9 mouse cellular contexts compared by ENCODE assay signal in the genomic region with DNA sequence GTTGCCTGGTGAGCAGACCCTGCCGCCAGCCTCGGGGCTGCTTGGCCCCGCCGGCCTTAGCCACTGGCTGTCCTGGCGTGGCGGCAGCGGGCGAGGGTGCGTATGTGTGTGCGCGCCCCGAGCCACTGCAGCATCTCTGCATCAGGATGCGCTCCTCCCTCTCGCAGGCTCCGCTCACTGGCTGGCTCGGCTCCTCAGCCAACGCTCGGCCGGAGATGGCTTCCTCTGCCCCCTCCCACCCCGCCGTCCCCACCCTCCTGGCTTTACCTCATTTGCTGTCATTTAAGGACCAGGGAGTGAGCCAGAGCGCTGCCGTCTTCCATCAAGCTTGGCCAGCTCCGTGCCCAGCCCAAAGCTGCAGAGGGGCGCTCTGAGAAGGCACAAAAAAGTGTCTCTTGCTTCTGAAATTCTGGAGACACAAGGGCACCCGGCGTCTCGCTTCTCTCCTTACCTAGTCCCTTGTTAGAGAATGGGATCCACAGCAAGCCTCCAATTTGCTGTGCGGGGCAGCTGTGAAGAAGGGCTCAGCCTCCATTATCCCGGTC. TPM values are rescaled to one million over a fixed set of nuclear protein-coding genes. Genes with fewer than 3 reads are reported as not detected.
DNase-seq lines count a peak whose midpoint lies in the region; ATAC-seq lines count a peak whose summit lies in the region.
"Had no signal": no experiment of that assay in that cellular context is flagged by ENCODE, and none has a peak within 500 bp of the region (broad histone marks: within the 10 kb centered on the region; RNA-seq: fewer than 3 reads in every experiment).

A gene (minus strand): TSS at position 495 of the 545 bp plus-strand sequence.

- H3K4me2 ChIP-seq in liver, embryonic 11.5 days: peak within 1 kb of the TSS; percentile 38
- H3K4me2 ChIP-seq in embryonic facial prominence, embryonic 15.5 days (replicated peaks): peak within 1 kb of the TSS; percentile 48
- H3K4me2 ChIP-seq in neural tube, embryonic 11.5 days (ENCODE audit: low read depth): peak within 1 kb of the TSS; percentile 50

- H3K36me3 ChIP-seq in liver, embryonic 11.5 days (ENCODE audit: control insufficient read depth, insufficient read depth, low read length): no peaks in the 10 kb centered on the region
- no peaks in the 10 kb centered on the region for H3K36me3 ChIP-seq in embryonic facial prominence, embryonic 15.5 days
- H3K36me3 ChIP-seq in neural tube, embryonic 11.5 days (ENCODE audit: control insufficient read depth, insufficient read depth, low read length): no peaks in the 10 kb centered on the region

- H3K9me3 ChIP-seq in liver, embryonic 11.5 days (ENCODE audit: control insufficient read depth, low read length): no peaks in the 10 kb centered on the region
- H3K9me3 ChIP-seq in embryonic facial prominence, embryonic 15.5 days (replicated peaks): no peaks in the 10 kb centered on the region
- H3K9me3 ChIP-seq in neural tube, embryonic 11.5 days (ENCODE audit: control insufficient read depth, low read length): no peaks in the 10 kb centered on the region

- H3K9ac ChIP-seq in liver, embryonic 11.5 days (ENCODE audit: low read depth, low read length): no peak within 1 kb of the TSS
- H3K9ac ChIP-seq in embryonic facial prominence, embryonic 15.5 days: no peak within 1 kb of the TSS
- H3K9ac ChIP-seq in neural tube, embryonic 11.5 days (ENCODE audit: low read length): peak within 1 kb of the TSS; percentile 53

- peaks cover 63% of the 10 kb centered on the region for H3K27me3 ChIP-seq in liver, embryonic 11.5 days (replicated peaks; ENCODE audit: control insufficient read depth, insufficient read depth, low read length)
- H3K27me3 ChIP-seq in embryonic facial prominence, embryonic 15.5 days: peaks cover 51% of the 10 kb centered on the region
- H3K27me3 ChIP-seq in neural tube, embryonic 11.5 days (ENCODE audit: control insufficient read depth, insufficient read depth, low read length): peaks cover 21% of the 10 kb centered on the region

- peaks cover 3% of the 10 kb centered on the region; the same call in 1 of the 2 replicates for H3K4me1 ChIP-seq in liver, embryonic 11.5 days (replicated peaks; ENCODE audit: control insufficient read depth, insufficient read depth, low read length)
- H3K4me1 ChIP-seq in embryonic facial prominence, embryonic 15.5 days: peaks cover 10% of the 10 kb centered on the region
- no peaks in the 10 kb centered on the region for H3K4me1 ChIP-seq in neural tube, embryonic 11.5 days (ENCODE audit: control insufficient read depth, insufficient read depth, low read length)

- H3K4me3 ChIP-seq in liver, embryonic 11.5 days (ENCODE audit: low read depth, low read length): no peak within 1 kb of the TSS
- H3K4me3 ChIP-seq in embryonic facial prominence, embryonic 15.5 days (replicated peaks): peak within 1 kb of the TSS; percentile 26
- peak within 1 kb of the TSS; percentile 39 for H3K4me3 ChIP-seq in neural tube, embryonic 11.5 days (ENCODE audit: low read depth, low read length)

- intact Hi-C loops in gastrocnemius, postnatal 14 days (cut with DNase I; ENCODE audit: low total_unique reads): no loop called here

- no peak for DNase-seq in liver, embryonic 11.5 days (ENCODE audit: low spot score)
- DNase-seq in liver: no peak
- DNase-seq in layer of hippocampus, postnatal 14 days (ENCODE audit: low spot score in 2 of 2): peak in 1 of 2 experiments; percentile 55
- peak; percentile 76 for DNase-seq in neural tube, embryonic 11.5 days (ENCODE audit: low spot score)
- DNase-seq in gastrocnemius, adult 18-20 months (ENCODE audit: low spot score): no peak
- DNase-seq in gastrocnemius, postnatal 14 days: no peak

- WGBS in liver, embryonic 11.5 days: 3% methylated on average over 30 of the region's 30 CpGs
- 1% methylated on average over 30 of the region's 30 CpGs for WGBS in embryonic facial prominence, embryonic 15.5 days
- WGBS in neural tube, embryonic 11.5 days: under 1% methylated on average over 30 of the region's 30 CpGs

- no peak for ATAC-seq in liver, embryonic 11.5 days (replicated peaks; ENCODE audit: low FRiP score)
- no peak for ATAC-seq in embryonic facial prominence, embryonic 15.5 days (ENCODE audit: insufficient number of reproducible peaks, low FRiP score, low TSS enrichment, low read depth)
- peak; percentile 61; the same call in 1 of the 2 replicates for ATAC-seq in neural tube, embryonic 11.5 days (ENCODE audit: insufficient read depth, low FRiP score, low TSS enrichment)
- ATAC-seq in CD4-positive, CD25-positive, alpha-beta regulatory T cell, adult 4 months: no peak
- ATAC-seq: Patski had no signal

- no peak within 1 kb of the TSS for H3K27ac ChIP-seq in liver, embryonic 11.5 days (ENCODE audit: low read depth, low read length)
- H3K27ac ChIP-seq in embryonic facial prominence, embryonic 15.5 days (replicated peaks): no peak within 1 kb of the TSS
- H3K27ac ChIP-seq in neural tube, embryonic 11.5 days (ENCODE audit: low read depth, low read length): peak within 1 kb of the TSS; percentile 56; the same call in 1 of the 2 replicates

RNA-seq across cellular contexts. Expression of the gene that starts here (rescaled TPM):
- polyA plus RNA-seq in liver, embryonic 11.5 days (2014; fragmentation: Nextera tagmentation; extraction: Ambion mirVana): 0.35 and 0.60 TPM in 2 replicates
- polyA plus RNA-seq in embryonic facial prominence, embryonic 15.5 days (2015; fragmentation: Nextera tagmentation; extraction: Ambion mirVana): 1.4 and 1.5 TPM in 2 replicates
- total RNA-seq in layer of hippocampus, postnatal 14 days (2021): 10 to 100 TPM; 52.7 to 54.9 TPM
- 53.2 and 59.9 TPM in 2 replicates for polyA plus RNA-seq in neural tube, embryonic 11.5 days (2014; fragmentation: Nextera tagmentation; extraction: Ambion mirVana)
- under 1 TPM in 1 of 2 experiments, not detected in 1; 0.11 TPM for total RNA-seq in gastrocnemius, adult 18-20 months (2021)
- total RNA-seq in gastrocnemius, postnatal 14 days (2021): under 1 TPM; 0.04 to 0.18 TPM
- not detected for polyA plus RNA-seq in CD4-positive, CD25-positive, alpha-beta regulatory T cell, adult 4 months (2017; shearing (Covaris generic))

Comparison
In these comparisons a context has a peak if more than half of its experiments do, and no peak if none do; other contexts are left out.
1. RNA of the gene that starts here (total RNA-seq): 52.7 to 54.9 TPM in layer of hippocampus, postnatal 14 days; 0.04 to 0.18 TPM in gastrocnemius, postnatal 14 days and 0.11 TPM in gastrocnemius, adult 18-20 months; every median in the first group is over 10 times any median in the second.
2. RNA of the gene that starts here (polyA plus RNA-seq): 53.2 to 59.9 TPM in neural tube, embryonic 11.5 days; 1.4 to 1.5 TPM in embryonic facial prominence, embryonic 15.5 days, 0.35 to 0.60 TPM in liver, embryonic 11.5 days and not detected in CD4-positive, CD25-positive, alpha-beta regulatory T cell, adult 4 months; every median in the first group is over 10 times any median in the second.
3. Peak in every context shown above with its lines, with median percentiles within 50 percentile points of each other: H3K4me2 ChIP-seq.